Mouse (Mus musculus): Measurements from ENCODE around the gene Tmem120b. TPM values are rescaled to one million over a fixed set of nuclear protein-coding genes. Genes with fewer than 3 reads are reported as not detected.

Tmem120b gene
- total and polyA plus RNA-seq, 3 experiments = 4.8 to 8.0 (median 6.2) TPM

- TF ChIP-seq MAX (IDR thresholded peaks at IDR 0.05; ENCODE audit: low read length) (0 out of 2 replicates have a peak, but pooled peaks have one; percentile 8), MAZ (IDR thresholded peaks at IDR 0.05; ENCODE audit: low read depth, low read length) (0 out of 2 replicates have a peak, but pooled peaks have one; percentile 29), SIN3A (IDR thresholded peaks at IDR 0.05; ENCODE audit: low read length) (peak; percentile 75; the same call in 1 of the 2 replicates), MXI1 (IDR thresholded peaks at IDR 0.05; ENCODE audit: low read depth, low read length) (peak; percentile 40; the same call in 1 of the 2 replicates), ZKSCAN1 (IDR thresholded peaks at IDR 0.05; ENCODE audit: borderline replicate concordance, low read depth, low read length) (no peak), PAX5 (IDR thresholded peaks at IDR 0.05; ENCODE audit: low read length) (no peak), JUND (conservative IDR thresholded peaks at IDR 0.05; ENCODE audit: low read depth, low read length) (no peak), TCF12 (IDR thresholded peaks at IDR 0.05; ENCODE audit: low read depth, low read length) (no peak), MEF2A (IDR thresholded peaks at IDR 0.05; ENCODE audit: borderline replicate concordance, low read depth, low read length) (no peak)
- Histone ChIP-seq H3K9me3 (replicated peaks; ENCODE audit: low read length) (no peaks in the 10 kb centered on the region), H3K4me2 (ENCODE audit: insufficient read depth, low read depth, poor library complexity, severe bottlenecking) (no peak overlapping the region), H3K27ac (ENCODE audit: insufficient read depth, low read depth) (peak overlapping the region; percentile 29; the same call in 1 of the 2 replicates), H3K79me2 (replicated peaks; ENCODE audit: control insufficient read depth, extremely low read depth, insufficient read depth, poor library complexity, severe bottlenecking) (peaks cover 45% of the 10 kb centered on the region), H3K9ac (ENCODE audit: insufficient read depth, low read depth) (no peak overlapping the region), H3K4me1 (ENCODE audit: control insufficient read depth in 1 of 2, insufficient read depth in 2 of 2) (peaks cover 10 to 78% of the 10 kb centered on the region in 2 experiments), H3K36me3 (replicated peaks in 1 of 2; ENCODE audit: control insufficient read depth in 1 of 2, insufficient read depth in 1 of 2, low read length in 1 of 2) (peaks cover 25 to 57% of the 10 kb centered on the region in 2 experiments), H3K4me3 (replicated peaks in 1 of 3; ENCODE audit: low read depth in 2 of 3, low read length in 2 of 3, poor library complexity in 1 of 3) (no peak overlapping the region), H3K27me3 (replicated peaks) (no peaks in the 10 kb centered on the region)
- in situ Hi-C loops (cut with MboI; ENCODE audit: low pct_ligation_motif_present, low pct_unique_long_range_greater_than_20kb, low sequenced_read_pairs) = loop anchor here (5.0 kb wide), 1 partner anchor 71 kb away; no protein-coding TSS in a partner anchor
- dilution Hi-C loops (cut with MboI; ENCODE audit: extremely low pct_ligation_motif_present, extremely low pct_unique_long_range_greater_than_20kb, low sequenced_read_pairs) = no loop called here
- no peak for DNase-seq (ENCODE audit: extremely low read depth)
Observed at GRCm38 (mm10) chr5:123133784-123134143, 65.5 kb downstream of the Tmem120b start.

DNA sequence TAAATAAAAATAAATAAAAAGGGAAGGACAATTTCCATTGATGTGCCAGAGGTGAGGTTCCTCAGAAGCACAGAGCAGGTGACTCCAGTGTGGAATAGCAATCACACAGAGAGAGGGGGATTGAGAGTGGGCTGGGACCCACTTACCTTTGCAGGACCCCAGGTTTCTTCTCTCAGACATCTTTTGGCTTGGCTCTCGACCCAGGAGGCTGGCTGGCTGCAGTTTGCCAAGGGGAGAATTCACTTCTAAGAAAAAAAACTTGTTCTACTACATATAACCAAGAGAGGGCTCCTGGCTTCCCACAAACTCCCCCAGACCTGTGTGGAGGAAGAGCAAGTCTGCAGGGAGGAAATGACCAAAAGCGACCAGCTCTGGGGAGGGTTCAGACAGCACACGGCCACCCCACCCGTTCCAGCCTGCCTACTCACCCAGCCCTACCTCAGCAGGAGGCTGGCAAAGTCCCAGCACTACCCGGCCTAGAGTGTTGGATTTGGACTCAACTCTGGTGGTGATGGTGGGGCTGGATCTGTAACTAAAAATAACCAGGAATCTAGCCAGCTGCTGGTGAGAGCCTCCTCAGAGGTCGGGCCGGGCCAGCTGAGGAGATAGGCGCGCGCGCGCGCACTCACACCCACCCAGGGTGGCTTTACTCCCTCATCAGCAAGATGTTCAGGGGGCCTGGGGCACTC lies 66.1 kb downstream of the Tmem120b start:
- Histone ChIP-seq H3K36me3 (replicated peaks in 1 of 2; ENCODE audit: control insufficient read depth in 1 of 2, insufficient read depth in 1 of 2, low read length in 1 of 2) (peaks cover 25 to 57% of the 10 kb centered on the region in 2 experiments), H3K4me2 (ENCODE audit: insufficient read depth, low read depth, poor library complexity, severe bottlenecking) (no peak overlapping the region), H3K27ac (ENCODE audit: insufficient read depth, low read depth) (0 out of 2 replicates have a peak overlapping the region, but pooled peaks have one; percentile 37), H3K9me3 (replicated peaks; ENCODE audit: low read length) (no peaks in the 10 kb centered on the region), H3K4me1 (ENCODE audit: control insufficient read depth in 1 of 2, insufficient read depth in 2 of 2) (peaks cover 10 to 73% of the 10 kb centered on the region in 2 experiments), H3K27me3 (replicated peaks) (no peaks in the 10 kb centered on the region), H3K4me3 (replicated peaks in 1 of 3; ENCODE audit: low read depth in 2 of 3, low read length in 2 of 3, poor library complexity in 1 of 3) (no peak overlapping the region), H3K79me2 (replicated peaks; ENCODE audit: control insufficient read depth, extremely low read depth, insufficient read depth, poor library complexity, severe bottlenecking) (peaks cover 48% of the 10 kb centered on the region), H3K9ac (ENCODE audit: insufficient read depth, low read depth) (no peak overlapping the region)
- TF ChIP-seq CHD1 (IDR thresholded peaks at IDR 0.05; ENCODE audit: low read depth, low read length) (no peak), CTCF (conservative IDR thresholded peaks at IDR 0.05 in 1 of 2, IDR thresholded peaks at IDR 0.05 in 1 of 2; ENCODE audit: low read depth in 2 of 2, low read length in 2 of 2) (0 out of 4 replicates have a peak, but pooled peaks of 1 of the 2 experiments have one; percentile 6)
- no peak for DNase-seq (ENCODE audit: extremely low read depth)
- dilution Hi-C loops (cut with MboI; ENCODE audit: extremely low pct_ligation_motif_present, extremely low pct_unique_long_range_greater_than_20kb, low sequenced_read_pairs) = no loop called here
- in situ Hi-C loops (cut with MboI; ENCODE audit: low pct_ligation_motif_present, low pct_unique_long_range_greater_than_20kb, low sequenced_read_pairs) = loop anchor here (5.0 kb wide), 1 partner anchor 72 kb away; no protein-coding TSS in a partner anchor

GRCm38 (mm10) chr5:123134875-123135382 lies 66.7 kb downstream of the Tmem120b start:
- H3K36me3 ChIP-seq (replicated peaks in 1 of 2; ENCODE audit: control insufficient read depth in 1 of 2, insufficient read depth in 1 of 2, low read length in 1 of 2) = peaks cover 25 to 57% of the 10 kb centered on the region in 2 experiments
- TF ChIP-seq POLR2AphosphoS2 (IDR thresholded peaks at IDR 0.05; ENCODE audit: low read depth, low read length) (no peak), USF1 (IDR thresholded peaks at IDR 0.05; ENCODE audit: low read depth, low read length) (no peak), BHLHE40 (IDR thresholded peaks at IDR 0.05; ENCODE audit: low read depth, low read length) (no peak), MEF2A (IDR thresholded peaks at IDR 0.05; ENCODE audit: borderline replicate concordance, low read depth, low read length) (no peak), EP300 (IDR thresholded peaks at IDR 0.05; ENCODE audit: low read length) (no peak), E2F4 (IDR thresholded peaks at IDR 0.05; ENCODE audit: insufficient replicate concordance, low read depth, low read length) (no peak), JUND (conservative IDR thresholded peaks at IDR 0.05; ENCODE audit: low read depth, low read length) (no peak), MAFK (IDR thresholded peaks at IDR 0.05; ENCODE audit: insufficient replicate concordance, low read length) (no peak), ZC3H11A (IDR thresholded peaks at IDR 0.05; ENCODE audit: low read depth, low read length) (no peak), KAT2A (IDR thresholded peaks at IDR 0.05; ENCODE audit: insufficient replicate concordance, low read length) (no peak), MAX (IDR thresholded peaks at IDR 0.05; ENCODE audit: low read length) (no peak), PAX5 (IDR thresholded peaks at IDR 0.05; ENCODE audit: low read length) (no peak), IRF4 (IDR thresholded peaks at IDR 0.05; ENCODE audit: low read depth, low read length) (no peak), NRF1 (IDR thresholded peaks at IDR 0.05; ENCODE audit: low read depth, low read length) (no peak), GABPA (IDR thresholded peaks at IDR 0.05; ENCODE audit: insufficient replicate concordance, low read depth, low read length) (no peak), NELFE (IDR thresholded peaks at IDR 0.05; ENCODE audit: low read depth, low read length) (no peak), TCF12 (IDR thresholded peaks at IDR 0.05; ENCODE audit: low read depth, low read length) (no peak)

More at GRCm38 (mm10) chr5:123134875-123135382, 66.7 kb downstream of the Tmem120b start:
- no peak for DNase-seq (ENCODE audit: extremely low read depth)
- no peaks in the 10 kb centered on the region for H3K9me3 ChIP-seq (replicated peaks; ENCODE audit: low read length)
- dilution Hi-C loops (cut with MboI; ENCODE audit: extremely low pct_ligation_motif_present, extremely low pct_unique_long_range_greater_than_20kb, low sequenced_read_pairs) = no loop called here
- no peaks in the 10 kb centered on the region for H3K27me3 ChIP-seq (replicated peaks)
- peaks cover 10 to 67% of the 10 kb centered on the region in 2 experiments for H3K4me1 ChIP-seq (ENCODE audit: control insufficient read depth in 1 of 2, insufficient read depth in 2 of 2)
- H3K9ac ChIP-seq (ENCODE audit: insufficient read depth, low read depth) = no peak overlapping the region
- no peak overlapping the region for H3K4me3 ChIP-seq (replicated peaks in 1 of 3; ENCODE audit: low read depth in 2 of 3, low read length in 2 of 3, poor library complexity in 1 of 3)
- in situ Hi-C loops (cut with MboI; ENCODE audit: low pct_ligation_motif_present, low pct_unique_long_range_greater_than_20kb, low sequenced_read_pairs) = loop anchor here (5.0 kb wide), 1 partner anchor 73 kb away; no protein-coding TSS in a partner anchor
- peaks cover 53% of the 10 kb centered on the region for H3K79me2 ChIP-seq (replicated peaks; ENCODE audit: control insufficient read depth, extremely low read depth, insufficient read depth, poor library complexity, severe bottlenecking)
- no peak overlapping the region for H3K4me2 ChIP-seq (ENCODE audit: insufficient read depth, low read depth, poor library complexity, severe bottlenecking)
- no peak overlapping the region for H3K27ac ChIP-seq (ENCODE audit: insufficient read depth, low read depth)

Data from CH12.LX (cell line).